Mouse (Mus musculus) C2C12 (cell line): ENCODE results near the gene Gm20388.

Experiments used
- CTCF ChIP-seq: IDR thresholded peaks from one replicate; pipeline ENCODE4 v1.5.1; 2011; ENCODE audit not compliant: control insufficient read depth, insufficient read depth, insufficient read length
- MAX ChIP-seq: IDR thresholded peaks from one replicate; pipeline ENCODE4 v1.6.1; 2011; ENCODE audit warnings: mild to moderate bottlenecking, control low read depth

GRCm38 (mm10) chr8:122912871-122913270, 3002.2 kb downstream of the Gm20388 start:
- TF ChIP-seq CTCF: no peak
- TF ChIP-seq MAX: no peak
